Mouse (Mus musculus) ES-Bruce4 (cell line): ENCODE results near the gene Rab5b. TPM values are rescaled to one million over a fixed set of nuclear protein-coding genes. Genes with fewer than 3 reads are reported as not detected.
"Not testable (repeated sequence)": the region's sequence is repeated elsewhere in the genome, so short reads cannot be mapped to it uniquely, and the experiment has no call there.

ENCODE experiments used
- H3K27ac ChIP-seq: 2 replicates; pipeline ENCODE4 v1.5.1; 2012; ENCODE audit warnings: low read length, inconsistent platforms; ENCODE audit not compliant: insufficient read depth
- H3K27me3 ChIP-seq: 2 replicates; pipeline ENCODE4 v1.6.1; 2012; ENCODE audit warnings: mild to moderate bottlenecking, low read length, inconsistent platforms; ENCODE audit not compliant: control insufficient read depth, poor library complexity, insufficient read depth, severe bottlenecking
- H3K36me3 ChIP-seq: 2 replicates; pipeline ENCODE4 v1.6.1; 2012; ENCODE audit warnings: inconsistent platforms, mild to moderate bottlenecking, low read length, moderate library complexity; ENCODE audit not compliant: control insufficient read depth, poor library complexity, insufficient read depth, severe bottlenecking
- H3K4me1 ChIP-seq: one replicate; pipeline ENCODE4 v1.8.1; 2011; ENCODE audit warnings: low read length; ENCODE audit not compliant: control insufficient read depth, insufficient read depth
- H3K4me3 ChIP-seq: 2 replicates; pipeline ENCODE4 v1.5.1; 2011; ENCODE audit warnings: low read depth, mild to moderate bottlenecking, low read length
- H3K9ac ChIP-seq: 2 replicates; pipeline ENCODE4 v1.6.1; 2012; ENCODE audit warnings: low read depth, mild to moderate bottlenecking, inconsistent platforms; ENCODE audit not compliant: poor library complexity, severe bottlenecking
- H3K9me3 ChIP-seq: replicated peaks from 2 replicates; pipeline ENCODE4 v1.6.1; 2012; ENCODE audit warnings: mild to moderate bottlenecking, low read length, inconsistent platforms; ENCODE audit not compliant: control insufficient read depth, poor library complexity, insufficient read depth, severe bottlenecking
- CTCF ChIP-seq: IDR thresholded peaks from one replicate; pipeline ENCODE4 v1.8.1; 2011; ENCODE audit warnings: low read depth, low read length
- EP300 ChIP-seq: IDR thresholded peaks from 2 replicates; pipeline ENCODE4 v1.6.1; 2011; ENCODE audit warnings: low read depth, low read length; ENCODE audit not compliant: insufficient read depth
- POLR2A ChIP-seq: IDR thresholded peaks from one replicate; pipeline ENCODE4 v1.8.1; 2011; ENCODE audit warnings: low read length; ENCODE audit not compliant: insufficient read depth
- polyA plus RNA-seq: library from polyadenylated mRNA; stranded (reverse); fragments of >200 nt; gene quantifications from 2 replicates; pipeline ENCODE4 v1.2.4, GENCODE M21; 2011; ENCODE audit warnings: low read depth; ENCODE audit not compliant: missing spikeins, insufficient read depth, insufficient read length

The Rab5b gene
- polyA plus RNA-seq, 1 experiment, result 79.0 TPM

- no peak for TF ChIP-seq POLR2A
- TF ChIP-seq CTCF, result no peak
- no peak for TF ChIP-seq EP300
- Histone ChIP-seq H3K9ac (no peak overlapping the region), H3K4me1 (no peaks in the 10 kb centered on the region), H3K9me3 (no peaks in the 10 kb centered on the region), H3K4me3 (no peak overlapping the region), H3K36me3 (peaks cover 3% of the 10 kb centered on the region; the same call in 1 of the 2 replicates), H3K27ac (no peak overlapping the region), H3K27me3 (no peaks in the 10 kb centered on the region)
Measured at GRCm38 (mm10) chr10:128715559-128716537, 19.8 kb upstream of the Rab5b start.

- H3K4me3 ChIP-seq, H3K36me3 ChIP-seq, H3K27me3 ChIP-seq, H3K9ac ChIP-seq, H3K9me3 ChIP-seq, H3K4me1 ChIP-seq: not testable (repeated sequence)
- H3K27ac ChIP-seq, result peak overlapping the region; percentile 62
Measured at GRCm38 (mm10) chr10:128711318-128711717, 15.3 kb upstream of the Rab5b start.

GRCm38 (mm10) chr10:128705317-128705693 is 9.2 kb upstream of the Rab5b start:
- Histone ChIP-seq H3K27ac (peak overlapping the region; percentile 27; the same call in 1 of the 2 replicates), H3K4me1 (no peaks in the 10 kb centered on the region), H3K27me3 (no peaks in the 10 kb centered on the region), H3K36me3 (peaks cover 33% of the 10 kb centered on the region), H3K4me3 (peak overlapping the region; percentile 65), H3K9me3 (no peaks in the 10 kb centered on the region), H3K9ac (peak overlapping the region; percentile 83)
- no peak for TF ChIP-seq CTCF
- TF ChIP-seq EP300, result no peak
- TF ChIP-seq POLR2A, result no peak

GRCm38 (mm10) chr10:128704491-128705316 is 8.6 kb upstream of the Rab5b start, which contains the start of gene Cdk2:
TSS of gene Cdk2 (minus strand) at chr10:128705031.
- Histone ChIP-seq H3K4me1 (no peaks in the 10 kb centered on the region), H3K27me3 (no peaks in the 10 kb centered on the region), H3K4me3 (peak within 1 kb of the TSS; percentile 85), H3K36me3 (peaks cover 35% of the 10 kb centered on the region), H3K9me3 (no peaks in the 10 kb centered on the region), H3K27ac (peak within 1 kb of the TSS; percentile 62; the same call in 1 of the 2 replicates), H3K9ac (peak within 1 kb of the TSS; percentile 83)
- TF ChIP-seq EP300 (0 out of 2 replicates have a peak, but pooled peaks have one; percentile 3), CTCF (no peak), POLR2A (peak; percentile 84)

DNA sequence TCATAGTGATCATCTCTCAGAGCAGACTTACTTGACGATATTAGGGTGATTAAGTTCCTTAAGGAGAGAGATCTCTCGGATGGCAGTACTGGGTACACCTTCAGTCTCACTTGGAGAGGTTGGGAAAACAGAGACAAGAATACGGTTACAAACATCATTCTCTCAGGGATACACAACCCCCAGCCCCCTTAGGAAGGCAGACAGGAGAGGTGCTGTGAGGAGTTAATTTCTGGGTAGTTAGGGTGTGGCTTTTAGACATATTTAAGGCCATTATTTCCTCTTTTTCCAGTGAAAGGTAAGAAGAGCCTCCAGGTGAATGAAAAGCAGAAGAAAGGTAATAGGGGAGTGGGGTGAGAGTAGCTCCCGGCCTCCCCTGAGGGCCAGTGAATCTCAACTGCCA is 7.8 kb upstream of the Rab5b start, which contains the start of gene Pmel:
Pmel (plus strand) TSS at position 301 of the 400 bp plus-strand sequence.
- no peaks in the 10 kb centered on the region for H3K27me3 ChIP-seq
- H3K27ac ChIP-seq, result peak within 1 kb of the TSS; percentile 62; the same call in 1 of the 2 replicates
- H3K4me3 ChIP-seq, result peak within 1 kb of the TSS; percentile 85
- H3K9me3 ChIP-seq, result no peaks in the 10 kb centered on the region
- TF ChIP-seq CTCF, result no peak
- no peak for TF ChIP-seq POLR2A
- no peak for TF ChIP-seq EP300
- peaks cover 42% of the 10 kb centered on the region for H3K36me3 ChIP-seq
- H3K9ac ChIP-seq, result peak within 1 kb of the TSS; percentile 83
- no peaks in the 10 kb centered on the region for H3K4me1 ChIP-seq
